ENCODE assay signal across 18 mouse cellular contexts in the genomic region with DNA sequence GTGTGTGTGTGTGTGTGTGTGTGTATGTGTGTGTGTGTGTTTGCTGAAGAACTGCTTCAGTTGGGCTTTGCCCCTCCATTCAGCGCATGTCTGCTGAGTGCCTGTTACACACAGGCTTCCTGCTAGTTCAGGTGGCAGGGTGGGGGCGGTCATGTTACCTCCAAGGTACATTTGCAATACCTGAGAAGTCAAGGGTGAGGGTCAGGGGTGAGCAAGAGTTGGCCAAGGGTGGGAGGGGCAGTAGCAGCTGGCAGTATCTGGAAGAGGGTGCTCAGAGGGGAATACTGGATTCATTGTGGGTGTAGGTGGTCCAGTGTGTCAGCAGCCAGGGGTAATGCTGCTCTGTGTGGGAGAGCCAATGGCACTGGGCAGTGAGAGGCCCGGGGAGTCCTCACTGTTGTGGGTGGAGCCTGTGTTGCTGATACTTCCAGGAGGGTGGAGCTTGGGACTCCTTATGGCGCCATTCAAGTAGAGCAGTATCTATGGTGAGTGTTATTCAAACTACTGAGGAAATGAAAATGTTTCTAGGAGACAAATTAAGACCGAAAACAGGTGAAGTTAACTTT. TPM values are rescaled to one million over a fixed set of nuclear protein-coding genes. Genes with fewer than 3 reads are reported as not detected.
A peak's percentile ranks its signal among the peaks of the same experiment; 100 is the strongest.
DNase-seq lines count a peak whose midpoint lies in the region; ATAC-seq and TF ChIP-seq lines count a peak whose summit lies in the region.
"Had no signal": no experiment of that assay in that cellular context is flagged by ENCODE, and none has a peak within 500 bp of the region (broad histone marks: within the 10 kb centered on the region; RNA-seq: fewer than 3 reads in every experiment).

No protein-coding gene starts in this region.

- DNase-seq in hindbrain, postnatal 0 days (ENCODE audit: low spot score) = no peak
- no peak for DNase-seq in hindbrain, embryonic 11.5 days (ENCODE audit: low spot score)
- DNase-seq in yolk sac, embryonic 10.5 days (ENCODE audit: low spot score) = peak; percentile 75
- no peak for DNase-seq in embryo, embryonic 11 days
- DNase-seq in testis, postnatal 14 days (ENCODE audit: low spot score) = no peak
- DNase-seq: adrenal gland, postnatal 14 days; cerebellum, postnatal 14 days; gastrocnemius, postnatal 36 days; thymus, postnatal 25 days had no signal

- 0 out of 2 replicates have a peak, but pooled peaks cover 5% of the 10 kb centered on the region for H3K4me1 ChIP-seq in hindbrain, postnatal 0 days (ENCODE audit: insufficient read depth, low read length)
- no peaks in the 10 kb centered on the region for H3K4me1 ChIP-seq in hindbrain, embryonic 11.5 days (replicated peaks; ENCODE audit: control insufficient read depth, insufficient read depth, low read length)
- 0 out of 2 replicates have a peak, but pooled peaks cover 3% of the 10 kb centered on the region for H3K4me1 ChIP-seq in neural tube, embryonic 14.5 days (ENCODE audit: control insufficient read depth, insufficient read depth, low read length)
- H3K4me1 ChIP-seq in neural tube, embryonic 15.5 days = peaks cover 12% of the 10 kb centered on the region; the same call in 1 of the 2 replicates
- H3K4me1 ChIP-seq in liver, embryonic 15.5 days (replicated peaks) = peaks cover 30% of the 10 kb centered on the region

- no peak for TF ChIP-seq CTCF in hindbrain, postnatal 0 days (IDR thresholded peaks at IDR 0.05; ENCODE audit: low read depth)

- 88% methylated on average over 5 of the region's 5 CpGs for WGBS in hindbrain, postnatal 0 days
- 93% methylated on average over 5 of the region's 5 CpGs for WGBS in hindbrain, embryonic 11.5 days
- 90% methylated on average over 5 of the region's 5 CpGs for WGBS in neural tube, embryonic 14.5 days
- WGBS in neural tube, embryonic 15.5 days = 91% methylated on average over 5 of the region's 5 CpGs
- WGBS in liver, embryonic 15.5 days (ENCODE audit: insufficient replicate concordance) = 61% methylated on average over 5 of the region's 5 CpGs

- no peak overlapping the region for H3K27ac ChIP-seq in hindbrain, postnatal 0 days
- no peak overlapping the region for H3K27ac ChIP-seq in hindbrain, embryonic 11.5 days (ENCODE audit: low read depth, low read length)
- H3K27ac ChIP-seq in neural tube, embryonic 14.5 days (ENCODE audit: low read depth, low read length) = no peak overlapping the region
- no peak overlapping the region for H3K27ac ChIP-seq in neural tube, embryonic 15.5 days (replicated peaks)
- H3K27ac ChIP-seq in liver, embryonic 15.5 days (replicated peaks) = peak overlapping the region; percentile 31; the same call in 1 of the 2 replicates
- H3K27ac ChIP-seq: embryonic facial prominence, embryonic 13.5 days; hindbrain, embryonic 13.5 days; kidney, embryonic 15.5 days; layer of hippocampus, adult 2 months; macrophage had no signal

- no peaks in the 10 kb centered on the region for H3K9me3 ChIP-seq in hindbrain, postnatal 0 days (ENCODE audit: low read length)
- no peaks in the 10 kb centered on the region for H3K9me3 ChIP-seq in hindbrain, embryonic 11.5 days (ENCODE audit: control insufficient read depth, low read length)
- H3K9me3 ChIP-seq in neural tube, embryonic 14.5 days (ENCODE audit: control insufficient read depth, low read length) = no peaks in the 10 kb centered on the region
- no peaks in the 10 kb centered on the region for H3K9me3 ChIP-seq in neural tube, embryonic 15.5 days (replicated peaks)
- H3K9me3 ChIP-seq in liver, embryonic 15.5 days (replicated peaks) = no peaks in the 10 kb centered on the region
- H3K9me3 ChIP-seq: embryonic facial prominence, embryonic 13.5 days; hindbrain, embryonic 13.5 days; kidney, embryonic 15.5 days had no signal

- H3K9ac ChIP-seq in hindbrain, postnatal 0 days (replicated peaks; ENCODE audit: low read length) = no peak overlapping the region
- H3K9ac ChIP-seq in hindbrain, embryonic 11.5 days (ENCODE audit: low read depth, low read length) = no peak overlapping the region
- H3K9ac ChIP-seq in neural tube, embryonic 14.5 days (replicated peaks; ENCODE audit: low read depth, low read length) = no peak overlapping the region
- H3K9ac ChIP-seq in neural tube, embryonic 15.5 days (replicated peaks) = no peak overlapping the region
- H3K9ac ChIP-seq in liver, embryonic 15.5 days = no peak overlapping the region
- H3K9ac ChIP-seq: embryonic facial prominence, embryonic 13.5 days; hindbrain, embryonic 13.5 days; kidney, embryonic 15.5 days had no signal

- ATAC-seq in hindbrain, postnatal 0 days = peak; percentile 27; the same call in 1 of the 2 replicates
- no peak for ATAC-seq in hindbrain, embryonic 11.5 days (ENCODE audit: low FRiP score)
- ATAC-seq in neural tube, embryonic 14.5 days (ENCODE audit: low read depth) = peak; percentile 41; the same call in 1 of the 2 replicates
- ATAC-seq in neural tube, embryonic 15.5 days (ENCODE audit: low FRiP score) = no peak
- ATAC-seq in liver, embryonic 15.5 days (ENCODE audit: insufficient read depth) = no peak

- H3K36me3 ChIP-seq in hindbrain, postnatal 0 days (ENCODE audit: insufficient read depth, low read length) = no peaks in the 10 kb centered on the region
- no peaks in the 10 kb centered on the region for H3K36me3 ChIP-seq in hindbrain, embryonic 11.5 days (ENCODE audit: control insufficient read depth, insufficient read depth, low read length)
- H3K36me3 ChIP-seq in neural tube, embryonic 14.5 days (ENCODE audit: control insufficient read depth, insufficient read depth, low read length) = no peaks in the 10 kb centered on the region
- H3K36me3 ChIP-seq in neural tube, embryonic 15.5 days = no peaks in the 10 kb centered on the region
- H3K36me3 ChIP-seq in liver, embryonic 15.5 days (replicated peaks) = no peaks in the 10 kb centered on the region
- H3K36me3 ChIP-seq: embryonic facial prominence, embryonic 13.5 days had no signal

- no peaks in the 10 kb centered on the region for H3K27me3 ChIP-seq in hindbrain, postnatal 0 days (ENCODE audit: insufficient read depth, low read length)
- no peaks in the 10 kb centered on the region for H3K27me3 ChIP-seq in hindbrain, embryonic 11.5 days (ENCODE audit: control insufficient read depth, insufficient read depth, low read length)
- no peaks in the 10 kb centered on the region for H3K27me3 ChIP-seq in neural tube, embryonic 14.5 days (ENCODE audit: control insufficient read depth, insufficient read depth, low read length)
- no peaks in the 10 kb centered on the region for H3K27me3 ChIP-seq in neural tube, embryonic 15.5 days (replicated peaks)
- H3K27me3 ChIP-seq in liver, embryonic 15.5 days = no peaks in the 10 kb centered on the region
- H3K27me3 ChIP-seq: embryonic facial prominence, embryonic 13.5 days; hindbrain, embryonic 13.5 days; kidney, embryonic 15.5 days had no signal

- H3K4me2 ChIP-seq in hindbrain, postnatal 0 days (ENCODE audit: low read depth, low read length) = no peak overlapping the region
- H3K4me2 ChIP-seq in hindbrain, embryonic 11.5 days (replicated peaks; ENCODE audit: low read depth, low read length) = no peak overlapping the region
- no peak overlapping the region for H3K4me2 ChIP-seq in neural tube, embryonic 14.5 days (ENCODE audit: low read depth, low read length)
- no peak overlapping the region for H3K4me2 ChIP-seq in neural tube, embryonic 15.5 days
- no peak overlapping the region for H3K4me2 ChIP-seq in liver, embryonic 15.5 days
- H3K4me2 ChIP-seq: embryonic facial prominence, embryonic 13.5 days; hindbrain, embryonic 13.5 days; kidney, embryonic 15.5 days had no signal

- no peak overlapping the region for H3K4me3 ChIP-seq in hindbrain, postnatal 0 days (ENCODE audit: low read length)
- H3K4me3 ChIP-seq in hindbrain, embryonic 11.5 days (ENCODE audit: low read depth, low read length) = no peak overlapping the region
- H3K4me3 ChIP-seq in neural tube, embryonic 14.5 days (ENCODE audit: low read depth, low read length) = no peak overlapping the region
- no peak overlapping the region for H3K4me3 ChIP-seq in neural tube, embryonic 15.5 days (replicated peaks)
- H3K4me3 ChIP-seq in liver, embryonic 15.5 days (replicated peaks) = no peak overlapping the region
- H3K4me3 ChIP-seq: embryonic facial prominence, embryonic 13.5 days; hindbrain, embryonic 13.5 days; kidney, embryonic 15.5 days; layer of hippocampus, adult 2 months had no signal

RNA-seq across cellular contexts. Expression of a gene that starts 43.7 kb away (rescaled TPM):
- total RNA-seq in hindbrain, postnatal 0 days (2014; rRNA removed) = 3.6 and 6.1 TPM in 2 replicates
- 0.60 and 1.3 TPM in 2 replicates for polyA plus RNA-seq in hindbrain, postnatal 0 days (2015; fragmentation: Nextera tagmentation; extraction: Ambion mirVana)
- 2.0 and 2.8 TPM in 2 replicates for polyA plus RNA-seq in hindbrain, embryonic 11.5 days (2014; fragmentation: Nextera tagmentation; extraction: Ambion mirVana)
- 1.6 TPM in 2 replicates for polyA plus RNA-seq in neural tube, embryonic 14.5 days (2014; fragmentation: Nextera tagmentation; extraction: Ambion mirVana)
- polyA plus RNA-seq in neural tube, embryonic 15.5 days (2015; fragmentation: Nextera tagmentation; extraction: Ambion mirVana) = 0.72 and 1.3 TPM in 2 replicates
- polyA plus RNA-seq in liver, embryonic 15.5 days (2015; fragmentation: Nextera tagmentation; extraction: Ambion mirVana) = 0.78 and 0.82 TPM in 2 replicates
- total RNA-seq: MEL had no signal

Comparison
In these comparisons a context has a peak if more than half of its experiments do, and no peak if none do; other contexts are left out.
1. ATAC-seq: peak in hindbrain, postnatal 0 days (single experiment) and neural tube, embryonic 14.5 days (single experiment); none in hindbrain, embryonic 11.5 days (single experiment), neural tube, embryonic 15.5 days (single experiment) and liver, embryonic 15.5 days (single experiment).